Mouse (Mus musculus): ENCODE measurements at regions not wholly inside any gene's neighbourhood (a gene's known extent, or its start where the extent isn't known, plus 50 kb on each side); places are given as distances from the start of the nearest gene placed in this dataset.
A peak's percentile ranks its signal among the peaks of the same experiment; 100 is the strongest.

- ATAC-seq (ENCODE audit: low FRiP score, low read depth) (no peak), DNase-seq (ENCODE audit: low spot score) (no peak)
- Histone ChIP-seq H3K9ac (ENCODE audit: low read depth, low read length, severe bottlenecking) (peak overlapping the region; percentile 41; the same call in 1 of the 2 replicates), H3K4me1 (ENCODE audit: control insufficient read depth, insufficient read depth, low read length) (peaks cover 17% of the 10 kb centered on the region), H3K4me3 (replicated peaks; ENCODE audit: low read length) (peak overlapping the region; percentile 27), H3K36me3 (ENCODE audit: control insufficient read depth, insufficient read depth, low read length) (no peaks in the 10 kb centered on the region), H3K9me3 (ENCODE audit: control insufficient read depth, low read length) (no peaks in the 10 kb centered on the region), H3K27me3 (ENCODE audit: control insufficient read depth, insufficient read depth, low read length) (no peaks in the 10 kb centered on the region), H3K27ac (replicated peaks; ENCODE audit: low read depth, low read length) (no peak overlapping the region), H3K4me2 (replicated peaks; ENCODE audit: low read depth, low read length, severe bottlenecking) (peak overlapping the region; percentile 39)
- no peak for TF ChIP-seq POLR2A (IDR thresholded peaks at IDR 0.05; ENCODE audit: borderline replicate concordance, extremely low read depth, insufficient read depth, insufficient read length)
- 49% methylated on average over 17 of the region's 17 CpGs for WGBS
Measured at GRCm38 (mm10) chr10:126809587-126809986, 91.6 kb downstream of the Atp23 start.

GRCm38 (mm10) chr10:126806881-126807280 is 94.3 kb downstream of the Atp23 start:
- 84% methylated on average over 4 of the region's 4 CpGs for WGBS
- no peak for ATAC-seq (ENCODE audit: low FRiP score, low read depth)

GRCm38 (mm10) chr10:126802732-126803131 is 98.4 kb downstream of the Atp23 start:
- WGBS = 75% methylated on average over 4 of the region's 4 CpGs
- Histone ChIP-seq H3K4me2 (replicated peaks; ENCODE audit: low read depth, low read length, severe bottlenecking) (no peak overlapping the region), H3K27ac (replicated peaks; ENCODE audit: low read depth, low read length) (no peak overlapping the region), H3K4me1 (ENCODE audit: control insufficient read depth, insufficient read depth, low read length) (no peaks in the 10 kb centered on the region), H3K27me3 (ENCODE audit: control insufficient read depth, insufficient read depth, low read length) (no peaks in the 10 kb centered on the region), H3K9ac (ENCODE audit: low read depth, low read length, severe bottlenecking) (no peak overlapping the region), H3K36me3 (ENCODE audit: control insufficient read depth, insufficient read depth, low read length) (no peaks in the 10 kb centered on the region), H3K9me3 (ENCODE audit: control insufficient read depth, low read length) (no peaks in the 10 kb centered on the region), H3K4me3 (replicated peaks; ENCODE audit: low read length) (no peak overlapping the region)
- TF ChIP-seq POLR2A (IDR thresholded peaks at IDR 0.05; ENCODE audit: borderline replicate concordance, extremely low read depth, insufficient read depth, insufficient read length) = no peak
- ATAC-seq (ENCODE audit: low FRiP score, low read depth) (no peak), DNase-seq (ENCODE audit: low spot score) (no peak)

More at GRCm38 (mm10) chr10:126806881-126807280, 94.3 kb downstream of the Atp23 start:
- Histone ChIP-seq H3K27ac (replicated peaks; ENCODE audit: low read depth, low read length) (no peak overlapping the region), H3K36me3 (ENCODE audit: control insufficient read depth, insufficient read depth, low read length) (no peaks in the 10 kb centered on the region), H3K9me3 (ENCODE audit: control insufficient read depth, low read length) (no peaks in the 10 kb centered on the region), H3K4me1 (ENCODE audit: control insufficient read depth, insufficient read depth, low read length) (peaks cover 14% of the 10 kb centered on the region; the same call in 1 of the 2 replicates), H3K27me3 (ENCODE audit: control insufficient read depth, insufficient read depth, low read length) (no peaks in the 10 kb centered on the region), H3K4me3 (replicated peaks; ENCODE audit: low read length) (no peak overlapping the region), H3K9ac (ENCODE audit: low read depth, low read length, severe bottlenecking) (no peak overlapping the region), H3K4me2 (replicated peaks; ENCODE audit: low read depth, low read length, severe bottlenecking) (no peak overlapping the region)
- DNase-seq (ENCODE audit: low spot score) = no peak
- no peak for TF ChIP-seq POLR2A (IDR thresholded peaks at IDR 0.05; ENCODE audit: borderline replicate concordance, extremely low read depth, insufficient read depth, insufficient read length)

GRCm38 (mm10) chr10:126799393-126799792 is 101.8 kb downstream of the Atp23 start:
- Histone ChIP-seq H3K27me3 (ENCODE audit: control insufficient read depth, insufficient read depth, low read length) (no peaks in the 10 kb centered on the region), H3K4me1 (ENCODE audit: control insufficient read depth, insufficient read depth, low read length) (no peaks in the 10 kb centered on the region), H3K9ac (ENCODE audit: low read depth, low read length, severe bottlenecking) (no peak overlapping the region), H3K9me3 (ENCODE audit: control insufficient read depth, low read length) (no peaks in the 10 kb centered on the region), H3K4me2 (replicated peaks; ENCODE audit: low read depth, low read length, severe bottlenecking) (no peak overlapping the region), H3K27ac (replicated peaks; ENCODE audit: low read depth, low read length) (no peak overlapping the region), H3K36me3 (ENCODE audit: control insufficient read depth, insufficient read depth, low read length) (no peaks in the 10 kb centered on the region), H3K4me3 (replicated peaks; ENCODE audit: low read length) (no peak overlapping the region)
- DNase-seq (ENCODE audit: low spot score) (no peak), ATAC-seq (ENCODE audit: low FRiP score, low read depth) (no peak)
- no peak for TF ChIP-seq POLR2A (IDR thresholded peaks at IDR 0.05; ENCODE audit: borderline replicate concordance, extremely low read depth, insufficient read depth, insufficient read length)
- 56% methylated on average over 4 of the region's 4 CpGs for WGBS

- 16% methylated on average over 3 of the region's 3 CpGs for WGBS
- no peak for TF ChIP-seq POLR2A (IDR thresholded peaks at IDR 0.05; ENCODE audit: borderline replicate concordance, extremely low read depth, insufficient read depth, insufficient read length)
- Histone ChIP-seq H3K27ac (replicated peaks; ENCODE audit: low read depth, low read length) (no peak overlapping the region), H3K4me1 (ENCODE audit: control insufficient read depth, insufficient read depth, low read length) (no peaks in the 10 kb centered on the region), H3K36me3 (ENCODE audit: control insufficient read depth, insufficient read depth, low read length) (no peaks in the 10 kb centered on the region), H3K4me2 (replicated peaks; ENCODE audit: low read depth, low read length, severe bottlenecking) (no peak overlapping the region), H3K27me3 (ENCODE audit: control insufficient read depth, insufficient read depth, low read length) (no peaks in the 10 kb centered on the region), H3K4me3 (replicated peaks; ENCODE audit: low read length) (no peak overlapping the region), H3K9ac (ENCODE audit: low read depth, low read length, severe bottlenecking) (no peak overlapping the region), H3K9me3 (ENCODE audit: control insufficient read depth, low read length) (no peaks in the 10 kb centered on the region)
- no peak for DNase-seq (ENCODE audit: low spot score)
- ATAC-seq (ENCODE audit: low FRiP score, low read depth) = no peak
Measured at GRCm38 (mm10) chr10:126793136-126793535, 108.0 kb downstream of the Atp23 start.

GRCm38 (mm10) chr10:126792371-126792835 is 108.8 kb downstream of the Atp23 start:
- no peak overlapping the region for H3K4me2 ChIP-seq (replicated peaks; ENCODE audit: low read depth, low read length, severe bottlenecking)
- no peak for DNase-seq (ENCODE audit: low spot score)
- H3K4me1 ChIP-seq (ENCODE audit: control insufficient read depth, insufficient read depth, low read length) = no peaks in the 10 kb centered on the region
- 68% methylated on average over 10 of the region's 10 CpGs for WGBS
- no peak overlapping the region for H3K4me3 ChIP-seq (replicated peaks; ENCODE audit: low read length)
- no peak overlapping the region for H3K9ac ChIP-seq (ENCODE audit: low read depth, low read length, severe bottlenecking)
- TF ChIP-seq POLR2A (IDR thresholded peaks at IDR 0.05; ENCODE audit: borderline replicate concordance, extremely low read depth, insufficient read depth, insufficient read length) = no peak
- H3K27ac ChIP-seq (replicated peaks; ENCODE audit: low read depth, low read length) = no peak overlapping the region
- H3K36me3 ChIP-seq (ENCODE audit: control insufficient read depth, insufficient read depth, low read length) = no peaks in the 10 kb centered on the region
- no peaks in the 10 kb centered on the region for H3K9me3 ChIP-seq (ENCODE audit: control insufficient read depth, low read length)
- H3K27me3 ChIP-seq (ENCODE audit: control insufficient read depth, insufficient read depth, low read length) = no peaks in the 10 kb centered on the region
- no peak for ATAC-seq (ENCODE audit: low FRiP score, low read depth)
